Mouse (Mus musculus) gastrocnemius, postnatal 4 days (tissue): ENCODE measurements around the gene Slc22a20. TPM values are rescaled to one million over a fixed set of nuclear protein-coding genes. Genes with fewer than 3 reads are reported as not detected.
A peak's percentile ranks its signal among the peaks of the same experiment; 100 is the strongest.

Source experiments
- DNase-seq, 2 experiments: peaks; one replicate each; pipeline ENCODE4 v3.0.0; 2021 to 2022; ENCODE audit warnings: low spot score in 2 of 2, mixed read lengths in 2 of 2
- total RNA-seq, 2 experiments: library from RNA; stranded (reverse); gene quantifications; 2 replicates each; pipeline ENCODE4 v1.2.3; 2021

Gene Slc22a20
- total RNA-seq, 2 experiments from 2014 or later = not detected

GRCm38 (mm10) chr19:5953201-5953770 lies 32.7 kb downstream of the Slc22a20 start:
- DNase-seq = no peak

DNA sequence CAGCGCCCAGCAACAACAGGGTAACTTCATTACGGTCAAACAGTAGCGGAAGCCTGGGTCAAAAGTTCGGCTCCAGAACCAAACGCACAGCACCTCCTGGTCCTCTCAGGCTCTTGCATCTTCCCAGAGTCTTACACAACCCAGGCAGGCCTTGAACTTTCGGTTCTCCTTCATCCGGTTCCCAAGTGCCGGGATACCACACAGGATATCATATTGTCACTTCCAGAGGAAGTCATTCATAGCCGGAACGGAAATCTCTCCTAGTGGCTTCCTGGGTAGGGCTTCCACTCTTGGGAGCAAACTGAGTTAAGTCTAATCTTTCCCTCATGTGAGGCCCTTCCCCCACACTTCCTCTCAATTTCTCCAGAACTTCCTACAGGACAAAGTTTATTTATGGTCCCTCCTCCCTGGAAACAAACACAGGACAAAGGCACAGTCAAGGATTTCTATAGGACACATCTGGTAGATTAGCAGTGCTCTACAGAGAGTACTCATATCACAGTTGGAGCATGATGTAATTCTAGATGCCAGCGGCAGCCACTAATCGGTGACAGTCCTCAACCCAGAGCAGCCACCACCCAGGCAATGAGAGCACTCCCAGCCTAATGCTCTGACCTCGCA lies 33.8 kb downstream of the Slc22a20 start:
- no peak for DNase-seq

DNA sequence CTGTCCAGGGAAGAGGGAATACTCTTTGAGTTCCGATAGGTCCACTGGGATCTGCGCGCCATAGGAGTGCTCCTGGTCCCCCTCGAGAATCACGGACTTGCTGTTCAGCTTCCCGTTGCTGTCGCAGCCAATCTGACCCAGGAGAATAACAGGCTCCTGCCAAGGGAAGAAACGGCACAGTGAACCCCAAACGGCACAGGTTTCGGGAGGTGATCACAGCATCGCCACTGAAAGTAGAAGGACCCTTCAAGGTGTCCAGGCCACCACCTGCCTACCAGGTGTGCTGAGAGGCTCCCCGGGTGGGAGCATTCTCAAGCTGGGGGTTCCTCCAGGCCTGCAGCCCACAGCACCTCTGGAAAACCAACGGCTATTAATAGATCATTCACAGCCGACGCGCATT lies 34.3 kb downstream of the Slc22a20 start:
- no peak for DNase-seq

- DNase-seq = no peak
Measured at GRCm38 (mm10) chr19:5950218-5950617, 35.7 kb downstream of the Slc22a20 start.

DNA sequence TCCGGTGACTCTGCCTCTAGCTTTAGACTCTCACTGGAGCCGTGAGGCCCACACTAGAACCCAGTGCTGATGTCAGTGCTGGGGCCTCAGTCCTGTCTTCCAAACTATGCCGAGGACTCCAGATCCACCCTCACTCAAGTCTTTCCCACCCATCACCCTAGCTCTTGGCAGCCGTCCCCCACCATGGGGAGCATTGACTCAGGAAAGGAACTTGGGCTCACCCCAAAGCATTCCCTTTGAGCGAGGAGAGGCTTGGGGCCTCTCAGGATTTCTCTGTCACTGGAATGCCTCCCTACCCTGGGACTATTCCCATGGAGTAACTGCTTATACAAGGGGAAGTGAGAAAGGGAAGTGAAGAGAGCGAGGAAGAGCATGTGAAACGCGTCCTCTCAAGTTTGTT lies 40.1 kb downstream of the Slc22a20 start:
- DNase-seq = peak in 1 of 2 experiments; percentile 65

DNA sequence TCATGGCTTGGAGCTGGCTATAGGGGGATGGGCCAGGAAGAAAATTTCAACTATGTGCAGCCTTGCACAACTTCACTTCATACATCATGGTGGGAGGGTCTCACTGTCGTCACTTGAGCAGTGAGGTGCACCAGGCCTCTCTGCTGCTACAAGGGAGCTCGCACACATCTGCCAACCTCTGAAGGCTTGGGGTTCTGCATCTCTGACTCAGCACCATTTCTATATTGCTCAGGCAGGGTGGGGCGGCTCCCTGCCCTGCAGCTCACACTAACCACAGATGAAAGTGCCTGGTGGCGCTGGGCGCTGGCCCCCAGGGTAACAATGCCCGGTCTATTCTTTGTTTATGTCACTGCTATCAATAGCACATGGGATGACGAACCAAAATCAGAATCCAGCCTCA lies 40.9 kb downstream of the Slc22a20 start:
- no peak for DNase-seq

DNA sequence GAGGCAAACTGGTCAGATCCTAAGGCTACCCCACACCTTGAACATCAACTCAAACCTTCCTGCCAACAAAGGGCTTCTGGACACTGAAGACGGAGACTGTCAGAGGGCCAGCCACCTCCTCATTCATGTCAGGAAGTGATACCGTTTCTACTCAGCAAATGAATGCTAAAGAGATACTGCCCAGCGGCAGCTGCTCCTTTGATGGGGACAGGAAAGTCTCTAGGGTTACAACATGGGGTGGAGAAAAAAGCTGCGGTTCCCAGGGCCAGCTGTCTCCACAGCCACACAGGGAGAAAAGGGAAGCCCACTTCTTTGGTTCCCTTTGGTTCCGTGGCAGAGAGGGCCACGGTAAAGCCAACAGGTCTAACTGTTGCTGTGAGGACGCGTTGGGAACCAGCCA lies 41.8 kb downstream of the Slc22a20 start:
- no peak for DNase-seq

GRCm38 (mm10) chr19:5943404-5943803 lies 42.5 kb downstream of the Slc22a20 start:
- no peak for DNase-seq

GRCm38 (mm10) chr19:5942581-5942980 lies 43.4 kb downstream of the Slc22a20 start:
- DNase-seq = no peak

- no peak for DNase-seq
Measured at GRCm38 (mm10) chr19:5940656-5941055, 45.3 kb downstream of the Slc22a20 start.

GRCm38 (mm10) chr19:5940173-5940572 lies 45.8 kb downstream of the Slc22a20 start:
- DNase-seq = peak; percentile 79 to 90

- DNase-seq = no peak
Measured at GRCm38 (mm10) chr19:5939715-5940114, 46.2 kb downstream of the Slc22a20 start.

DNA sequence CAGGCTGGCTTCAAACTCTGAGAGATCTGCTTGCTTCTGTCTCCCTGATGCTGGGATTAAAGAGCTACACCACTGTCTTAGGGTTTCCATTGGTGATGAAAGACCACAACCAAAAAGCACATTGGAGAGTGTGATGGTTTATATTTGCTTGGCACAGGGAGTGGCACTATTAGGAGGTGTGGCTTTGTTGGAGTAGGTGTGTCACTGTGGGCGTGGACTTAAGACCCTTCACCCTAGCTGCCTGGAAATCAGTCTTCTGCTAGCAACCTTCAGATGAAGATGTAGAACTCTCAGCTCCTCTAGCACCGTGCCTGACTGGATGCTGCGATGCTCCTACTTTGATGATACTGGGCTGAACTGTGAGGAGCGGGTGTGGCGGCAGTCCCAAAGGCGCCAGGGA lies 47.4 kb downstream of the Slc22a20 start:
- DNase-seq = no peak

- DNase-seq = no peak
Measured at GRCm38 (mm10) chr19:5937836-5938406, 48.0 kb downstream of the Slc22a20 start.

DNA sequence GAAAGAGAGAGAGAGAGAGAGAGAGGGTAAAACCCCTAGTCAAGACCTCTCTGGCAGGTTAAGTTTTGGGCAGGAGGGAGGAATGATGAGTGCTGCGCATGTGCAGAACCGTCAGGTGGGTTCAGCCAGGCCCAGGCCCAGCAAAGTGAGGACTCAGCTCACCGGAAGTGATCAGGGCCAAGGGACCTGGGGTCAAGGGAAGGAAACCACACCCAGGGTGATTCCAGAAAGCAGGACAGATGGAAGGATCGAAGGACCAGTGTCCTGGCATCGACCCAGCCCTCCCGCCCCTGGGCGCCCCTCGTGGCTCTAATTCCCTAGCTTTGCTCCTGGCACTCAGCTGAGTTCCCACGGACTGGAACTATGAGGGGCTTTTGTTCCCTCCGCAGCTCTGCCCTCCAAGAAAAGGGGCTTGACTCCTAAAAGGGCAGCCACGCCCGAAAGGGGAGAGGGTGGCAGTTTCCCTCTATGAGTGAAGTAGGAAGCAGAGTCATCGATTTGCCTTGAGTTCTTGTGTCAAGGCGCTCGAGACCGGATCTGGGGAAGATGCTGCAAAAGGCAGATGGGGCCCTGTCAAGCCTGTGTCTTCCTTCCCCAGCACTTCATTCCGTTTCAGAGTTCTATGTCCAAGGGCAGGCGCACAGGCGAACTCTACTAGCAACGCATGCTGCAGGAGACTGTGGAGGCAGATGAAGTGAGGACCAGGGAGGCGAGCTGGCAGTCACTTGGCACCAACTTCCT lies 48.7 kb downstream of the Slc22a20 start:
- no peak for DNase-seq

DNA sequence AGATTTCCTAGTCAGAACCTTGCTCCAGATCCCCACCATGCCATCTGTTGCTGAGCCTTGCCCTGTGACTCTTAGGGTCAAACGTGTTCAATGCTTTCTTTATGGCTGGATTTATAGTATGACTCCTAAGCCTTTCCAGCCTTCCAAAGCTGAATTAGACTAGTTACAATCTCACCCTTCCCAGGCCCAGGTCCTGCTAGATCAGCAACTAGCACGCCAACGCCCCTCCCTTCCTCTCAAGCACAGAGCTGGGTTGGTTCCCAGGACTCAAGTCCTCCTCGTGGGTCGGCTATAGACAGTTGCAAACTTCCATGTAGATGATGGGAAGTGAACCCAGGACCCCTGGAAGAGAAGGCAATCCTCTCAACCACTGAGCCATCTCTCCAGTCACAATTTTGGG lies 50.3 kb downstream of the Slc22a20 start:
- no peak for DNase-seq

DNA sequence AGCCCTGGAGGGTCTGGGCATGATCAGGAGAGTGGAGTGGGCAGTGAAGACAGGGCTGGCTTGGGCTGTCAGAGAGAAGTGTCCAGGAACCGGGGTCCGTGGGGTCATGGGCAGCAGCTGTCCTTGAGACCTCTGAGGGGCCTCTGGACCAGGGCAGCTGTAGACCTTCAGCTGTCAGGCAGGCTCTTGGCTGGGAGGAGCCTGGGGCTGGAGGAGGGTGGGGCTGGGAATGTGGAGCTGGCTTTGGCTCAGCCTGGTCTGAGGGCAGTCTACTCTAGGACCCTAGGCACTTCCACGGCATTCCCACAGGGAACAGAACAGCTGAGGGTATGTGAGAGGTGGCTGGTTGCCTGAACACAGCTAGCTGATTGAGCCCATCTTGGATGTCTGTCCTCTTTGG lies 50.7 kb downstream of the Slc22a20 start:
- DNase-seq = peak; percentile 53 to 65

DNA sequence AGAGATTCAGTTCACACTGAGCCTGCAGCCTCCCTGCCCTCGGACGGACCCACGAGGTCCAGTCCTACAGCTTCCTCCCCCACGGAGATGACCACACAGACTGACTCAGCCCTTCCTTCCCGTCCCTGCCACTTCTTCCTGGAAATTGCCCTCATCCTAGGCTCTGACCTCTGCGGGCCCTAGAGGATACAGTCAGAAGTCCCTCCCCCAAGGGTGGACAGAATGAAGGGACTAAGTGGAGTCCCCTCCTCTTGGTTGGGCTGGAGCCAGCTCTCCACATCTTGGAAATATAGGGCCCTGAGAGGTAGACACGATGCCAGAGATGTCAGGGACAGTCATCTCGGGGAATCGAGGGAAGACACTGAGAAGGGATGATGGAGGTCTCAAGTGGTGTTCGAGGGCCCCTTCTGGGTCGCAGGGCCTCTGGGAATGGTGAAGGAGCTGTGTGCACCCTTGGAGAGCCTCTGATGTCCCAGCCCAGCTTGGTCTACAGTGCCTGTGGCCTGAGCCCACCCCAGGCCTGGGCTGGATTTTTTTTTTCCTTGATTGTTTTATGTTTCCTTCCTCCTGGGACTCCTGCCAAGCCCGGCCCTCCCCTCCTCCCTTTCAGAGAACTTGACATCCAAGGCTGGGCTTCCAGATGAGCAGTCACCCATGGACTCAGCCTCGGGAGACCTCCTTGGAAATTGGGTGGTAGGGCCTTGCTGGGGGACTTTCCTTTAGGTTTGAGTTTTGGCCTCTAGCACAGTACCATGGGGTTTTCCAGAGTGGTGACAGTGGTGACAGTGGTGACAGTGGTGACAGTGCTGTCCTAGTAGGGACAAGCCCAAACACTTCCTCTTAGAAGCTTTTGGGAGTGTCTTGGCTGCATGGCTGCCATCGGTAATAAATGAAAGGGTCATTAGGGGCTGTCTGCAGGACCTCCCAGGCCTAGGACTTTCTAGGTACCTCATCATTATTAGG lies 56.0 kb downstream of the Slc22a20 start:
- DNase-seq = peak in 1 of 2 experiments; percentile 54

DNA sequence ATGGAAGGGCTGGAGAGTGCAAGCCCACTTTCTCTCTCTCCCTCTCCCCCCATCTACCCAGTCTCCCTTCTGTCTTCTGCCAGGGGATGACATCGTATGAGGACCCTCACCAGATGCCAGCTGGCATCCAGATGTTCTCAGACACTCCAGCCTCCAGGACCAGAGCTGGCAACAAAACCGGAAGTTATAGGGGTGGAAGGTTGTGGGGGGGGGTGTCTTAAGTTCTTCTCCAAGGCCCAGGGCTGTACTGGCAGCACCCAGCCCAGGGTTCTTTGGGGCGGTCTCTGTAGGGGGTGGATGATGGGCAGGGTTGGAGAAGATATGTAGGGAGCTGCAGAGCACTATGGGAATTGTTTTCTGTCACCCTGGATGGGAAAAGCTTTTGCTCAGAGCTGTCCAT lies 57.4 kb downstream of the Slc22a20 start:
- no peak for DNase-seq

GRCm38 (mm10) chr19:5928104-5928503 lies 57.8 kb downstream of the Slc22a20 start:
- DNase-seq = no peak

GRCm38 (mm10) chr19:5927532-5927931 lies 58.4 kb downstream of the Slc22a20 start:
- no peak for DNase-seq
